Mouse (Mus musculus) stomach, postnatal 0 days (tissue): ENCODE data around the gene Gm49342.
"Not testable (repeated sequence)": the region's sequence is repeated elsewhere in the genome, so short reads cannot be mapped to it uniquely, and the experiment has no call there.

ENCODE experiments used
- CTCF ChIP-seq: IDR thresholded peaks from 2 replicates; pipeline ENCODE4 v1.5.1; 2016; ENCODE audit warnings: antibody characterized with exemption, low read depth, mild to moderate bottlenecking, moderate library complexity
- EP300 ChIP-seq: optimal IDR thresholded peaks from 2 replicates; pipeline ENCODE3; 2016; ENCODE audit warnings: antibody characterized with exemption

DNA sequence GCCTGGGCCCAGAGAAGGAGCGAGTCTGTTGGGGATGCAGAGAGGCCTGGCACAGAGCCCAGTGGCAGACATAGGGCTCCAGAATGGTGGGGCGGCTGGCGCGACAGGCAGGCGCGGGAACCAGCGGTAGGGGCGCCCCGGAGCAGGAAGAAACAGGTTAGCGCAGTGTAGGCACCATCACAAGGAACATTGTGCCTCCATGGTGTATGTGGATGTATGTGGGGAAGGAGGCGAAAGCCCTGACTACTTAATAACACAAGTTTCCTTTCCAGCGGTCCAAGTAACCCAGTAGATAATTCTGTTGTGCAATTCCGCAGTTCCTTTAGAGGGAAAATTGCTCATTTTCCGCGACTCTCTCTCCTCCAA, 334 bp downstream of the Gm49342 start:
- peak; percentile 49 for TF ChIP-seq CTCF
- not testable (repeated sequence) for TF ChIP-seq EP300
